Mouse (Mus musculus) erythroblast, embryonic 14.5 days (primary cell): ENCODE results near the gene Gabbr1.

Experiments
- GATA1 ChIP-seq: IDR thresholded peaks from 2 replicates; pipeline ENCODE4 v1.6.1; 2012; ENCODE audit warnings: low read length, inconsistent platforms, mixed read lengths
- TAL1 ChIP-seq: IDR thresholded peaks from 3 replicates; pipeline ENCODE4 v1.6.1; 2012; ENCODE audit warnings: low read length, inconsistent platforms, mixed read lengths

DNA sequence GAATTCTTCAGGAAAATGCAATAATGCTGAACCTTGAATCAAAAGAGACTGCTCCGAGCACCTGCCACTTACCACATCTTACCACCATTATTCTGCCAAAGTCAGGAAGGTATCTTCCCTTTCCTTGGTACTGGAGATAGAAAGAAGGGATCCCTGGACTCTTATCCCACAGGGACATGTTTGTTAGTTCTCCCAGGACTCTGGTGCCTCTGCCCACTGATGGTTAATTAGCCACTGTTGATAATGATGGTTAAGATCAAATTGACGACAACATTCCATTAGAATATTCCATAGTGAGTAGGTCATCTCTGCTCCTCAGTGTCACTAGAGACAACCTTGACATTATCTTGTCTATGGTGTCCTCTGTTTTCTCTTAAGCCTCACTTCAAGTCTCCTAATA, 74.2 kb downstream of the Gabbr1 start, which contains the start of gene Olfr92:
- TF ChIP-seq GATA1 (no peak), TAL1 (no peak)
